Mouse (Mus musculus) spleen, adult 12 weeks (tissue): Measurements from ENCODE around the gene Rab1b.
"Not testable (repeated sequence)": the region's sequence is repeated elsewhere in the genome, so short reads cannot be mapped to it uniquely, and the experiment has no call there.

Experiments
- DNase-seq: peaks from one replicate; pipeline ENCODE4 v3.0.0; 2022; ENCODE audit warnings: low spot score

Gene Rab1b

GRCm38 (mm10) chr19:5106731-5107191 is at the start of gene Rab1b:
Gene Rab1b, minus strand, starts transcription at chr19:5107072.
- DNase-seq: peak; percentile 97

GRCm38 (mm10) chr19:5152261-5152660 is 45.4 kb upstream of the Rab1b start:
- DNase-seq: no peak

GRCm38 (mm10) chr19:5151741-5152140 is 44.9 kb upstream of the Rab1b start:
- DNase-seq: no peak

- DNase-seq: peak; percentile 23
These were observed 44.5 kb upstream of the Rab1b start for GRCm38 (mm10) chr19:5151331-5151730.

- no peak for DNase-seq
These were observed 43.5 kb upstream of the Rab1b start for GRCm38 (mm10) chr19:5150358-5150757.

- not testable (repeated sequence) for DNase-seq
These were observed 42.2 kb upstream of the Rab1b start for GRCm38 (mm10) chr19:5149041-5149440.

- DNase-seq: peak; percentile 12
These were observed 32.8 kb upstream of the Rab1b start for GRCm38 (mm10) chr19:5139640-5140039.

- DNase-seq: no peak
These were observed 24.4 kb upstream of the Rab1b start for GRCm38 (mm10) chr19:5131237-5131636.

- no peak for DNase-seq
These were observed 22.9 kb upstream of the Rab1b start for GRCm38 (mm10) chr19:5129770-5130169.

GRCm38 (mm10) chr19:5124055-5124614 is 17.3 kb upstream of the Rab1b start:
- no peak for DNase-seq

GRCm38 (mm10) chr19:5123241-5123640 is 16.4 kb upstream of the Rab1b start:
- DNase-seq: no peak

GRCm38 (mm10) chr19:5122492-5122891 is 15.6 kb upstream of the Rab1b start:
- DNase-seq: no peak

GRCm38 (mm10) chr19:5118384-5118698 is 11.5 kb upstream of the Rab1b start, which contains the start of gene Klc2:
Gene Klc2, minus strand, starts transcription at chr19:5118560.
- no peak for DNase-seq

- peak; percentile 66 for DNase-seq
These were observed 10.9 kb upstream of the Rab1b start for GRCm38 (mm10) chr19:5117494-5118383.

GRCm38 (mm10) chr19:5113783-5114182 is 6.9 kb upstream of the Rab1b start:
- no peak for DNase-seq

- DNase-seq: no peak
These were observed 3.0 kb upstream of the Rab1b start for GRCm38 (mm10) chr19:5109659-5110453.

GRCm38 (mm10) chr19:5108702-5109101 is 1.8 kb upstream of the Rab1b start:
- no peak for DNase-seq

GRCm38 (mm10) chr19:5108271-5108575 is 1.4 kb upstream of the Rab1b start:
- no peak for DNase-seq

- DNase-seq: no peak
These were observed 841 bp upstream of the Rab1b start for GRCm38 (mm10) chr19:5107556-5108270.

GRCm38 (mm10) chr19:5106074-5106473 is 798 bp downstream of the Rab1b start:
- DNase-seq: no peak

GRCm38 (mm10) chr19:5098363-5099143 is 8.3 kb downstream of the Rab1b start, which contains the start of gene Cnih2:
Gene Cnih2, minus strand, starts transcription at chr19:5098521.
- no peak for DNase-seq
